Mouse (Mus musculus) E14TG2a.4 (cell line): ENCODE data around the gene Igsf21.

ENCODE experiments used
- H3K27me3 ChIP-seq: 2 replicates; pipeline ENCODE4 v1.6.1; 2014; ENCODE audit warnings: low read length, control low read depth; ENCODE audit not compliant: insufficient read depth
- H3K36me3 ChIP-seq: 2 replicates; pipeline ENCODE4 v1.6.1; 2014; ENCODE audit warnings: low read length, control low read depth; ENCODE audit not compliant: insufficient read depth
- H3K4me1 ChIP-seq: replicated peaks from 2 replicates; pipeline ENCODE4 v1.6.1; 2014; ENCODE audit warnings: low read depth, low read length, control low read depth
- H3K4me3 ChIP-seq: replicated peaks from 2 replicates; pipeline ENCODE4 v1.5.1; 2014; ENCODE audit warnings: mild to moderate bottlenecking, low read length
- H3K9me3 ChIP-seq: 2 replicates; pipeline ENCODE4 v1.6.1; 2014; ENCODE audit warnings: low read length, control low read depth
- CTCF ChIP-seq: conservative IDR thresholded peaks from 2 replicates; pipeline ENCODE4 v1.5.1; 2014; ENCODE audit warnings: low read length
- NANOG ChIP-seq: IDR thresholded peaks from 2 replicates; pipeline ENCODE4 v1.6.1; 2014; ENCODE audit warnings: borderline replicate concordance, low read length, mixed read lengths
- POU5F1 ChIP-seq: IDR thresholded peaks from 2 replicates; pipeline ENCODE4 v1.6.1; 2014; ENCODE audit warnings: low read length, borderline replicate concordance

Igsf21 gene

DNA sequence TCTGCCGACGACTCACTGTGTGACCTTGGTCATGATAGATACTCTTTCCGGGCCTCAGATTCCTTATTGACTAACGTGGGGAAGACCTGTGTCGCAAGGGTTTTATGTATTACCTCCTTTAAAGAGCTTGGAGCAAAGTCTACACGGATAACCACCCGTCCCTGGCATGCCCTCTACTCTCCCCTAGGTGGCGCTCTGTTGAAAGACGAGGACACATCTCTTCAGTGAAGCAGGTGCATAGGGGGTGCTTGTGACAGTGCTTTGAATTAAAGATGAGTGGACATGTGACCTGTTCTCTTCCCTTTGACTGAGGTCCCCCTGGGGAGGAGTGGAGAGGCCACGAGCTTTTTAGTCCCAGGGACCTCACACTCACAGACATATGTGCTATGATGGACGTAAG lies 194.0 kb downstream of the Igsf21 start:
- peaks cover 6% of the 10 kb centered on the region for H3K9me3 ChIP-seq
- peak; percentile 95 for TF ChIP-seq CTCF
- TF ChIP-seq POU5F1 = no peak
- H3K4me3 ChIP-seq = no peak overlapping the region
- peaks cover 6% of the 10 kb centered on the region; the same call in 1 of the 2 replicates for H3K27me3 ChIP-seq
- peaks cover 58% of the 10 kb centered on the region for H3K4me1 ChIP-seq
- H3K36me3 ChIP-seq = no peaks in the 10 kb centered on the region

DNA sequence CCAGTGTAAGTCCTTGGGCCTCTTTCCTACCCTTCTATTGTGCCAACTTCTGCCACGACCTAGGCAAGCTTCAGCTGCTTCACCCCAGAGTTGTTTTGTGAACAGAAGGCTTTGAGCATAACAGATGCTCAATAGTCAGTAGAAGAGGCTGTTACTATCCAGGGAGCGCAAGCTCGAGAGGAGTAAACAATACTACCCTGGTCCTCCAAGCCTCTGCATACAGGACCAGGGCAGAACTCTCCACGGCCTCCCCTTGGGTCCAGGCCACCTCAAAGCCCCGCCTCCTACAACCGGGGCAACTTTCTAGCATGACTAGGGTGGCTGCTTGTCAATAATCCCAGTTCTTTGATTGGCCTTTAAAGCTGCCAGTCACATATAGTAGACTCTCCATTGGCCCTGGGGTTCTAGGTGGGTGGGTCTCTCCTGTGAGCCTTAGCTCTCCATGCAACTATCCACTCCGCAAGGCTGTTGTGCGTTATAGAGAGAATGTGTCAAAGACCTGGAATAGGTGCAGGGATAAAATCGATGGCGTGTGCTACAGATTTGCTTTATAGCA lies 198.7 kb downstream of the Igsf21 start:
- H3K36me3 ChIP-seq = no peaks in the 10 kb centered on the region
- TF ChIP-seq CTCF = no peak
- TF ChIP-seq NANOG = no peak
- no peak for TF ChIP-seq POU5F1
- H3K27me3 ChIP-seq = no peaks in the 10 kb centered on the region
- 0 out of 2 replicates have a peak overlapping the region, but pooled peaks have one; percentile 29 for H3K4me3 ChIP-seq
- peaks cover 76% of the 10 kb centered on the region for H3K4me1 ChIP-seq
- no peaks in the 10 kb centered on the region for H3K9me3 ChIP-seq

DNA sequence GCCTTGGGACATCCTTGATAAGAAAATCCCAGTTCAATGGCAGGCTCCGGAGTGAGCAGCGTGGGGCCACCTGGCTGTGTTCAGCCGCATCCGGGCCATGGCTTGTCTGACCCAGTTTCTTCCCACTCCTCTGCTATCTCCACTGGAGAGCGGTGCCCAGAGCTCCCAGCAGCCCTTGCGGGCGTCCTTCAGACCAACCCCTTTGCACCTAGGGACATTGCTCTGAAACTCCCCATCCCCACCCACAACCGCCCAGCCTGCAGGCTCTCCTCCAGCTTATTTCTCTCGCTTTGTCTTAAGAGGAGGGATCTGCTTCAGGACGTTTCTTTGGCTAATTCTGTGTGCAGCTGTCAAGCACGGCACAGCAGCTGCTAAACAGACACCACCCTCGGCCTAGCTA lies 202.6 kb downstream of the Igsf21 start:
- peaks cover 14% of the 10 kb centered on the region for H3K9me3 ChIP-seq
- TF ChIP-seq NANOG (no peak), CTCF (no peak), POU5F1 (no peak)

DNA sequence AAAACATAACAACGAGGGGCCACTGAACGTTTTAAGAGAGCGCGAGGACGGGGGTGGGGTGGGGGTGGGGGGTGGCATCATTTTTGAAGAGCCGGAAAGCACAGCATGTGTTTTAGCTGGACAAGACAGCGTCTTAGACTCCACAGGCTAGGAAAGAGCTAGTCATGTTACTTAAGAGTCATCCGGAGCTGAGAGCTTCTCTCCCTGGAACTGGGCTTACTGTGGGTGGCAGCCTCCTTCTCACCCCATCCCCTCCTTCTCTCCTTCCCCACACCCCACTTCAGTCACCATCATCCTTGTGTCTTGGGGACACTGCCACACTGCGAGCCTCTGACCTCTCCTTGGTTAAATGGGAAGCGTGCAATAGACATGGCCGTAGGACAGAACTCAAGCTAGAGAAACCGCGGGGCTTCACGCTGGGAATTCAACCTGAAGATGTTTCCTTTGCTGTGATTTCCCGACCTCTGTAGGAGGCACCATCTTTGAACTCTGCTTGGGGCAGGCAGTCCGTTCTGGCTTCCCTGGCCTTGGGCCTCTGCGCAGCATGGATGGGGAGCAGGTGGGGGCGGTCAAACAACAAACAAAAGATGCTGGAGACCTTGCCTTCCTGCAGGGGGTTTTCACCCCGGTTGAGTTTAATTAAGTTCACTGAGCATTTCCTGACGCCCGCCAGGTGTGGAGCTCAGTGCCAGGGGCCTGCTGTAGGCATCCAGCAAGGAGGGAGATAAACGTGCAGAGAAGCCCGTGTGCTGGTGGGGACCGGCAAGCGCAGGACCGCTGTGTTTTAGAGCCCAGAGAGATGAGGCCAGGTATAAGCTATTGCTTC lies 207.8 kb downstream of the Igsf21 start:
- TF ChIP-seq POU5F1 = no peak
- TF ChIP-seq CTCF = no peak
- no peak for TF ChIP-seq NANOG
- H3K4me1 ChIP-seq = peaks cover 72% of the 10 kb centered on the region

More for the DNA sequence above, 202.6 kb downstream of the Igsf21 start:
- Histone ChIP-seq H3K36me3 (no peaks in the 10 kb centered on the region), H3K27me3 (peaks cover 14% of the 10 kb centered on the region), H3K4me3 (peak overlapping the region; percentile 69), H3K4me1 (peaks cover 71% of the 10 kb centered on the region)

DNA sequence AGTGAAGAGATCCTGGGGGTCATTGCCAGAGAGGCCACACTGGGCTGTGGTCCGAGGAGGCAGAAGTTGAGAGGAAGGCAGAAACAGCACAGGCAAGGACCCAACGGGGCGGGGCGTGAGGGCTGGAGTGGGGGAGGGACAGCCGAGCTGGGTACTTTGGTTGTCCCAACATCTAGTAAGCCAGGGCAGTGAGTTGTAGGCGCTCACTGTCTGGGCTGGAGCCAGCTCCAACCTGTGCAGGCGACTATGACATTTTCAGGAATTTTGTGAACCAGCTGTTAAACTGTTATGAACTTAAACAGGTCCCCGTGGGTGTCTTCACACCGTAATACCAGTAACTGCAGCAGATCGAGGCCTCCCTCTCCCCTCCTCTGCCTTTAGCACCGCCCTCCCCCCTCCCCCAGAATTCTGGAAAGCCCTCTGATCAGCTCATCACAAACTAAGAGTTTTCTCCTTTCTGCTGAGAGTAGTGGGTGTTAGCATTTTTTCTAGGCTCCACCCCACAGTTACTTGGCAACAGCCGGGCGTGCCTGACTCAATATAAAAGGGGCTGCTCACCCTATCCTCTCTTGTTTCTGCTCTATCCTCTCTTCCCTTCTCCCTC lies 208.7 kb downstream of the Igsf21 start:
- no peak for TF ChIP-seq NANOG
- TF ChIP-seq POU5F1 = no peak
- no peak for TF ChIP-seq CTCF
- H3K4me3 ChIP-seq = peak overlapping the region; percentile 58
- H3K36me3 ChIP-seq = no peaks in the 10 kb centered on the region
- H3K4me1 ChIP-seq = peaks cover 70% of the 10 kb centered on the region
- peaks cover 14% of the 10 kb centered on the region for H3K9me3 ChIP-seq
- H3K27me3 ChIP-seq = peaks cover 40% of the 10 kb centered on the region

More for the DNA sequence above, 207.8 kb downstream of the Igsf21 start:
- peaks cover 14% of the 10 kb centered on the region for H3K9me3 ChIP-seq
- peak overlapping the region; percentile 46 for H3K4me3 ChIP-seq
- H3K36me3 ChIP-seq = no peaks in the 10 kb centered on the region
- H3K27me3 ChIP-seq = peaks cover 37% of the 10 kb centered on the region

DNA sequence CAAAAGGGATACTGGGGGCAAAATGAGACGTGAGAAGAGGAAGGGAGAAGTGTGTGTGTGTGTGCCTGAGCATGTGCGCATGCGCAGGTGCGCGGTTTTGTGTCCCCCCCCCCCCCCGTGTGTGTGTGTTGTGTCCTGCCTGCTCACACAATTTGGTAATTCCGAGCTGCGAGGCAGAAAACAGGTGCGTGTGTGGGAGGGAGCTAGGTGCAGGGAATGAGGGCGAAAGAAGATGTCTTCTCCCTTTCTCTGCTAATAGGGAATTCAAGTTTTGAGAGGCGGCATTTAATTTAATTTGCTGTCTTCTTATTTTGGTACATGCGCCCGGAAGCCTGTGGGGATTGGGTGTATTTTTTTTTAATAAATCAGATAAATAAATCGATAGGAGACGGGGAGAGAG lies 211.4 kb downstream of the Igsf21 start:
- Histone ChIP-seq H3K9me3 (peaks cover 4% of the 10 kb centered on the region), H3K27me3 (peaks cover 35% of the 10 kb centered on the region), H3K36me3 (no peaks in the 10 kb centered on the region), H3K4me3 (peak overlapping the region; percentile 45), H3K4me1 (peaks cover 84% of the 10 kb centered on the region)
- TF ChIP-seq POU5F1 = no peak
- no peak for TF ChIP-seq CTCF
- no peak for TF ChIP-seq NANOG

DNA sequence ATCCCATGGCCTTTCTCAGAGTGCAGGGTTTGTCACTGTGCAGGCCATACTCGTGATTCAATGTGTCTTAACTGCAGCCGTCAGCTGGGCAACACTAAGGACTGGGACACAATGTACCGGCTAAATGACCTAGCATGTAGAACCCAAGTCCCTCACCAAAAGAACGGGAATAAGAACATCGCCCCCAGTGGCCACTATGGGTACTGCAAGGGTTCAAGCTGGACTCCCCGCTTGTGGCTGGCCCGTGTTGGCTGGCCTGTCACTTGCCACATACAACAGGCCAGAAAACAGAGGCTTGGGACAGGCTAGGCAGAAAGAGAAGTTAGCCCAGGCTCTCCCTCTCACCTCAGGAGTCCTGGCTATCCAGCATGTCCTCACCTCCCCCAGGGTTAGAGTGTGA lies 213.2 kb downstream of the Igsf21 start:
- TF ChIP-seq POU5F1 (no peak), CTCF (peak; percentile 92), NANOG (no peak)
- H3K27me3 ChIP-seq = peaks cover 26% of the 10 kb centered on the region

DNA sequence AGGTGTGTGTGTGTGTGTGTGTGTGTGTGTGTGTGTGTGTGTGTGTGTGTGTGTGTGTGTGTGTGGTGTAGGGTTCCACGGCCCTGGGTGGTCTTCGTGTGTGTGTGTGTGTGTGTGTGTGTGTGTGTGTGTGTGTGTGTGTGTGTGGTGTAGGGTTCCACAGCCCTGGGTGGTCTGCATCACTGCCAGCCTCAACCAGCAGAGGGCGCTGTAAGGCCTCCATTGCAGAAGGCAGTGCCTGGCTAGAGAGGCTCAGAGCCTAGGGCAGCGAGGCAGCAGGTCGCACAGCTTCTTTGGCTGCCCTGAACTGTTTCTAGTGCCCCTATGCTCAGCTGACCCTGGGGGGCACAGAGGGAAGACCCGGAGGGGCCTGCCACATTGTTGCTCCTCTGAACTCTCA lies 216.2 kb downstream of the Igsf21 start:
- peak; percentile 52 for TF ChIP-seq CTCF
- no peak for TF ChIP-seq NANOG
- H3K4me1 ChIP-seq = peaks cover 74% of the 10 kb centered on the region
- no peak overlapping the region; the same call in 1 of the 2 replicates for H3K4me3 ChIP-seq
- H3K36me3 ChIP-seq = no peaks in the 10 kb centered on the region
- peaks cover 22% of the 10 kb centered on the region for H3K27me3 ChIP-seq
- H3K9me3 ChIP-seq = no peaks in the 10 kb centered on the region

More for the DNA sequence above, 213.2 kb downstream of the Igsf21 start:
- Histone ChIP-seq H3K4me1 (peaks cover 87% of the 10 kb centered on the region), H3K36me3 (no peaks in the 10 kb centered on the region), H3K9me3 (no peaks in the 10 kb centered on the region), H3K4me3 (no peak overlapping the region)

DNA sequence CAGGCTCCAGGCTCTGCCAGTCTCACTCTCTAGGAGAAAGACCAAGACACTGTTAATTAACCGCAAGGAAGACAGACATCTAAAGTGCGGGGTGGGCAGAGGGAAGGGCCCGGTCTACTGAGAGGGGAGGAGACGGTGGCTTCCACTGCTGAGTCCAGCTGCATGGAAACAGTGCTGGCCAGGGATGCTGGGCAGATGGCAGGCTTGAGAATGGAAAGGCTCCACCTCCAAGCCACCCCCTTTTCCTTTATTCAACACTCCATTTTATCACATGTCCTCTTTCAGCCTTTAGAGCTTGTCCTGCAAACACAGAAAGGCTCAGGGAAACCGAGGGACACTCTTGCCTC lies 216.6 kb downstream of the Igsf21 start:
- no peak overlapping the region for H3K4me3 ChIP-seq
- no peaks in the 10 kb centered on the region for H3K9me3 ChIP-seq
- no peaks in the 10 kb centered on the region for H3K36me3 ChIP-seq
- H3K27me3 ChIP-seq = peaks cover 23% of the 10 kb centered on the region
- TF ChIP-seq POU5F1 = no peak
- TF ChIP-seq CTCF = no peak
- no peak for TF ChIP-seq NANOG
- H3K4me1 ChIP-seq = peaks cover 70% of the 10 kb centered on the region
